Mouse (Mus musculus) spleen, adult 12 weeks (tissue): ENCODE results near the gene Plcg2.

Source experiments
- DNase-seq: peaks from one replicate; pipeline ENCODE4 v3.0.0; 2022; ENCODE audit warnings: low spot score

Plcg2 gene

GRCm38 (mm10) chr8:117547945-117548344, 49.9 kb downstream of the Plcg2 start:
- no peak for DNase-seq

GRCm38 (mm10) chr8:117548453-117548852, 50.4 kb downstream of the Plcg2 start:
- peak; percentile 26 for DNase-seq

GRCm38 (mm10) chr8:117550529-117550928, 52.4 kb downstream of the Plcg2 start:
- no peak for DNase-seq

GRCm38 (mm10) chr8:117561014-117561413, 62.9 kb downstream of the Plcg2 start:
- no peak for DNase-seq

GRCm38 (mm10) chr8:117561735-117562361, 63.8 kb downstream of the Plcg2 start:
- no peak for DNase-seq

GRCm38 (mm10) chr8:117562445-117563014, 64.4 kb downstream of the Plcg2 start:
- DNase-seq = no peak

GRCm38 (mm10) chr8:117569409-117569808, 71.3 kb downstream of the Plcg2 start:
- peak; percentile 23 for DNase-seq

- no peak for DNase-seq
These were observed 78.2 kb downstream of the Plcg2 start for GRCm38 (mm10) chr8:117576291-117576785.

GRCm38 (mm10) chr8:117577059-117577458, 79.0 kb downstream of the Plcg2 start:
- DNase-seq = no peak

GRCm38 (mm10) chr8:117577883-117578282, 79.8 kb downstream of the Plcg2 start:
- DNase-seq = no peak

- DNase-seq = no peak
These were observed 80.8 kb downstream of the Plcg2 start for GRCm38 (mm10) chr8:117578856-117579255.

- no peak for DNase-seq
These were observed 95.8 kb downstream of the Plcg2 start for GRCm38 (mm10) chr8:117593862-117594261.

- no peak for DNase-seq
These were observed 96.9 kb downstream of the Plcg2 start for GRCm38 (mm10) chr8:117595001-117595400.

- no peak for DNase-seq
These were observed 98.7 kb downstream of the Plcg2 start for GRCm38 (mm10) chr8:117596777-117597176.

GRCm38 (mm10) chr8:117600839-117601238, 102.7 kb downstream of the Plcg2 start:
- DNase-seq = no peak

- no peak for DNase-seq
These were observed 106.0 kb downstream of the Plcg2 start for GRCm38 (mm10) chr8:117604101-117604500.

- no peak for DNase-seq
These were observed 106.6 kb downstream of the Plcg2 start for GRCm38 (mm10) chr8:117604671-117605070.

GRCm38 (mm10) chr8:117605201-117605600, 107.1 kb downstream of the Plcg2 start:
- no peak for DNase-seq

- no peak for DNase-seq
These were observed 112.4 kb downstream of the Plcg2 start for GRCm38 (mm10) chr8:117610506-117610905.

GRCm38 (mm10) chr8:117612861-117613260, 114.8 kb downstream of the Plcg2 start:
- no peak for DNase-seq

- no peak for DNase-seq
These were observed 128.1 kb downstream of the Plcg2 start for GRCm38 (mm10) chr8:117626040-117626838.

- no peak for DNase-seq
These were observed 129.0 kb downstream of the Plcg2 start for GRCm38 (mm10) chr8:117627096-117627495.

- no peak for DNase-seq
These were observed 134.4 kb downstream of the Plcg2 start for GRCm38 (mm10) chr8:117632532-117632931.
